Mouse (Mus musculus) intestine, embryonic 16.5 days (tissue): ENCODE results near the gene Cux2. TPM values are rescaled to one million over a fixed set of nuclear protein-coding genes. Genes with fewer than 3 reads are reported as not detected.

ENCODE experiments used
- ATAC-seq: fragments of 200-750 bp; cut with Nextera tagmentation; 2 replicates; pipeline ENCODE4 v1.8.0; 2017; ENCODE audit warnings: moderate TSS enrichment, moderate library complexity
- H3K27ac ChIP-seq: fragments of 300-500 bp; sonication (generic); 2 replicates; pipeline ENCODE4 v1.5.1; 2014; ENCODE audit warnings: mild to moderate bottlenecking, low read length
- H3K27me3 ChIP-seq: fragments of 300-500 bp; sonication (generic); replicated peaks from 2 replicates; pipeline ENCODE4 v1.6.1; 2014; ENCODE audit warnings: low read length, control low read depth, mixed read lengths; ENCODE audit not compliant: control insufficient read depth, insufficient read depth
- H3K36me3 ChIP-seq: fragments of 300-500 bp; sonication (generic); 2 replicates; pipeline ENCODE4 v1.6.1; 2014; ENCODE audit warnings: low read length, control low read depth; ENCODE audit not compliant: control insufficient read depth, insufficient read depth
- H3K4me1 ChIP-seq: fragments of 300-500 bp; sonication (generic); 2 replicates; pipeline ENCODE4 v1.6.1; 2014; ENCODE audit warnings: low read length, control low read depth, mixed read lengths; ENCODE audit not compliant: control insufficient read depth, insufficient read depth
- H3K4me2 ChIP-seq: fragments of 300-500 bp; sonication (generic); 2 replicates; pipeline ENCODE4 v1.6.1; 2014; ENCODE audit warnings: low read depth, low read length, control low read depth
- H3K4me3 ChIP-seq: fragments of 300-500 bp; sonication (generic); 2 replicates; pipeline ENCODE4 v1.5.1; 2014; ENCODE audit warnings: mild to moderate bottlenecking, low read length
- H3K9ac ChIP-seq: fragments of 300-500 bp; sonication (generic); 2 replicates; pipeline ENCODE4 v1.6.1; 2014; ENCODE audit warnings: low read depth, low read length
- H3K9me3 ChIP-seq: fragments of 300-500 bp; sonication (generic); 2 replicates; pipeline ENCODE4 v1.6.1; 2016; ENCODE audit warnings: low read length, control low read depth; ENCODE audit not compliant: control insufficient read depth
- WGBS: fragments of 180-500 bp; shearing (Covaris S2); extraction: QIAGEN DNeasy Blood & Tissue Kit; methylation state at CpG from one replicate; pipeline ENCODE4 v1.1.7; 2014; 5-methylcytosine and 5-hydroxymethylcytosine counted together
- polyA plus RNA-seq: library from polyadenylated mRNA; unstranded; fragments of >200 nt; fragmentation: Nextera tagmentation; extraction: Ambion mirVana; gene quantifications from 2 replicates; pipeline ENCODE4 v1.2.1, GENCODE M21; 2015

The Cux2 gene
- polyA plus RNA-seq, 1 experiment from 2014 or later = 4.8 TPM

- no peaks in the 10 kb centered on the region for H3K27me3 ChIP-seq
- no peaks in the 10 kb centered on the region for H3K9me3 ChIP-seq
- no peak overlapping the region for H3K4me3 ChIP-seq
- H3K36me3 ChIP-seq = no peaks in the 10 kb centered on the region
- H3K4me1 ChIP-seq = peaks cover 8% of the 10 kb centered on the region
- 25% methylated on average over 23 of the region's 23 CpGs for WGBS
- peak overlapping the region; percentile 16; the same call in 1 of the 2 replicates for H3K9ac ChIP-seq
- ATAC-seq = peak; percentile 68
- H3K27ac ChIP-seq = 0 out of 2 replicates have a peak overlapping the region, but pooled peaks have one; percentile 5
- H3K4me2 ChIP-seq = no peak overlapping the region; the same call in 1 of the 2 replicates
These were observed 77.2 kb downstream of the Cux2 start for GRCm38 (mm10) chr5:121972680-121973192.

GRCm38 (mm10) chr5:121968999-121969398, 80.9 kb downstream of the Cux2 start:
- H3K36me3 ChIP-seq = no peaks in the 10 kb centered on the region
- 43% methylated on average over 15 of the region's 15 CpGs for WGBS
- H3K4me1 ChIP-seq = peaks cover 14% of the 10 kb centered on the region
- no peak overlapping the region for H3K4me2 ChIP-seq
- ATAC-seq = no peak
- H3K27ac ChIP-seq = no peak overlapping the region
- no peaks in the 10 kb centered on the region for H3K9me3 ChIP-seq
- no peak overlapping the region for H3K9ac ChIP-seq
- no peak overlapping the region for H3K4me3 ChIP-seq
- H3K27me3 ChIP-seq = no peaks in the 10 kb centered on the region

GRCm38 (mm10) chr5:121968416-121968815, 81.5 kb downstream of the Cux2 start:
- Histone ChIP-seq H3K9me3 (no peaks in the 10 kb centered on the region), H3K4me3 (no peak overlapping the region), H3K4me1 (peaks cover 10% of the 10 kb centered on the region), H3K27me3 (no peaks in the 10 kb centered on the region), H3K36me3 (no peaks in the 10 kb centered on the region), H3K9ac (no peak overlapping the region), H3K27ac (no peak overlapping the region), H3K4me2 (no peak overlapping the region)
- WGBS = 67% methylated on average over 15 of the region's 15 CpGs
- no peak for ATAC-seq

GRCm38 (mm10) chr5:121967520-121967919, 82.4 kb downstream of the Cux2 start:
- WGBS = 55% methylated on average over 5 of the region's 5 CpGs
- Histone ChIP-seq H3K36me3 (no peaks in the 10 kb centered on the region), H3K9ac (no peak overlapping the region), H3K4me2 (no peak overlapping the region), H3K9me3 (no peaks in the 10 kb centered on the region), H3K4me1 (peaks cover 6% of the 10 kb centered on the region), H3K4me3 (no peak overlapping the region), H3K27me3 (no peaks in the 10 kb centered on the region), H3K27ac (no peak overlapping the region)
- ATAC-seq = no peak

- H3K27ac ChIP-seq = no peak overlapping the region
- H3K4me3 ChIP-seq = no peak overlapping the region
- no peaks in the 10 kb centered on the region for H3K9me3 ChIP-seq
- WGBS = 28% methylated on average over 16 of the region's 16 CpGs
- no peak overlapping the region for H3K4me2 ChIP-seq
- H3K36me3 ChIP-seq = no peaks in the 10 kb centered on the region
- no peak overlapping the region for H3K9ac ChIP-seq
- H3K27me3 ChIP-seq = no peaks in the 10 kb centered on the region
- peaks cover 6% of the 10 kb centered on the region for H3K4me1 ChIP-seq
- peak; percentile 29 for ATAC-seq
These were observed 83.0 kb downstream of the Cux2 start for GRCm38 (mm10) chr5:121966940-121967339.

GRCm38 (mm10) chr5:121962974-121963373, 86.9 kb downstream of the Cux2 start:
- no peak overlapping the region for H3K27ac ChIP-seq
- WGBS = 78% methylated on average over 10 of the region's 10 CpGs
- H3K27me3 ChIP-seq = no peaks in the 10 kb centered on the region
- no peak overlapping the region for H3K4me3 ChIP-seq
- H3K9ac ChIP-seq = no peak overlapping the region
- no peak for ATAC-seq
- H3K4me2 ChIP-seq = no peak overlapping the region
- no peaks in the 10 kb centered on the region for H3K9me3 ChIP-seq
- peaks cover 22% of the 10 kb centered on the region for H3K4me1 ChIP-seq
- no peaks in the 10 kb centered on the region for H3K36me3 ChIP-seq

GRCm38 (mm10) chr5:121962359-121962758, 87.5 kb downstream of the Cux2 start:
- no peak overlapping the region for H3K27ac ChIP-seq
- no peaks in the 10 kb centered on the region for H3K36me3 ChIP-seq
- ATAC-seq = no peak
- no peak overlapping the region for H3K4me3 ChIP-seq
- H3K4me1 ChIP-seq = peaks cover 22% of the 10 kb centered on the region
- H3K27me3 ChIP-seq = no peaks in the 10 kb centered on the region
- H3K4me2 ChIP-seq = no peak overlapping the region
- no peak overlapping the region for H3K9ac ChIP-seq
- H3K9me3 ChIP-seq = no peaks in the 10 kb centered on the region
- WGBS = 89% methylated on average over 7 of the region's 7 CpGs

GRCm38 (mm10) chr5:121961256-121961655, 88.6 kb downstream of the Cux2 start:
- no peak overlapping the region for H3K4me3 ChIP-seq
- ATAC-seq = no peak
- no peaks in the 10 kb centered on the region for H3K27me3 ChIP-seq
- WGBS = 88% methylated on average over 8 of the region's 8 CpGs
- peaks cover 16% of the 10 kb centered on the region for H3K4me1 ChIP-seq
- H3K27ac ChIP-seq = no peak overlapping the region
- H3K9ac ChIP-seq = no peak overlapping the region
- no peak overlapping the region for H3K4me2 ChIP-seq
- no peaks in the 10 kb centered on the region for H3K9me3 ChIP-seq
- no peaks in the 10 kb centered on the region for H3K36me3 ChIP-seq

GRCm38 (mm10) chr5:121959688-121960087, 90.2 kb downstream of the Cux2 start:
- Histone ChIP-seq H3K27me3 (no peaks in the 10 kb centered on the region), H3K9ac (no peak overlapping the region), H3K4me3 (no peak overlapping the region), H3K36me3 (no peaks in the 10 kb centered on the region), H3K9me3 (no peaks in the 10 kb centered on the region), H3K4me1 (peaks cover 16% of the 10 kb centered on the region), H3K27ac (no peak overlapping the region), H3K4me2 (no peak overlapping the region)
- 53% methylated on average over 10 of the region's 10 CpGs for WGBS
- peak; percentile 59; the same call in 1 of the 2 replicates for ATAC-seq

GRCm38 (mm10) chr5:121958551-121958950, 91.4 kb downstream of the Cux2 start:
- 70% methylated on average over 9 of the region's 9 CpGs for WGBS
- H3K36me3 ChIP-seq = no peaks in the 10 kb centered on the region
- no peak overlapping the region for H3K4me3 ChIP-seq
- no peaks in the 10 kb centered on the region for H3K9me3 ChIP-seq
- no peak for ATAC-seq
- no peak overlapping the region for H3K27ac ChIP-seq
- H3K9ac ChIP-seq = no peak overlapping the region
- no peaks in the 10 kb centered on the region for H3K27me3 ChIP-seq
- H3K4me1 ChIP-seq = peaks cover 16% of the 10 kb centered on the region
- H3K4me2 ChIP-seq = no peak overlapping the region
